Mouse (Mus musculus): Measurements from ENCODE around the gene Hist1h2ae.

Gene Hist1h2ae

DNA sequence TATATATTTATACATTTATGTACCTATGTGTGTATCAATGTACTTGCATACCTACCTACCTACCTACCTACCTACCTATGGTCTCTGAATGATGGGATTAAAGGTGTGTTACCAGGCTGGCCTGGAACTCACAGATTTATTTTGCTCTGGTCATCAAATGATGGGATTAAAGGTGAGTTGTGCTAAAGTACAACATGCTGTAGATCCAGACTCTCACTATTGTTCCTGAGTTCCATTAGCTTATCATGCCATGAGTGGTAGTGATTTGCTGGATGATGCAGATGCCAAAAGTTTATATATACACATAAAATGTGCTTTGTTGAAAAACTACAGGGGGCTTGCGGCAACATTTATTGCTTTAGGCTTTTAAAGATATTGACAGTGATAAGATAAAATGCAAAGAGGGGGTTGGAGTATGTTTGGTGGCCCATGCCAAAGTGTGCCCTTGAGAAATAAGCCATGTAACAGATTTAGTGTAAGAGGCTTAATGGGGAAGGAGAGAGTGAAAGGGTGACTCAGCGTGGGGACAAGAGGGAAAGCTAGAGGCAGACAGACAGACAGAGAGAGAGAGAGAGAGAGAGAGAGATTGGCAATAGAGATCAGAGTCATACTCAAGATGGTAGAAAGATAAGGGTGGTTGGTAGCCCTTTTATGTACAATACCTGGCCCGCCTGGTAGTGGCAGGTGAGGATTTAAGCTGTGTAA, 33.9 kb downstream of the Hist1h2ae start:
- no peak for DNase-seq

- no peak for DNase-seq
Measured at GRCm38 (mm10) chr13:23536076-23536822, 34.8 kb downstream of the Hist1h2ae start.

- peak; percentile 87 to 92 for DNase-seq
Measured at GRCm38 (mm10) chr13:23535137-23536075, 35.6 kb downstream of the Hist1h2ae start, which contains the start of gene Hist1h3g. TSS of gene Hist1h3g (plus strand) at chr13:23535422.

DNA sequence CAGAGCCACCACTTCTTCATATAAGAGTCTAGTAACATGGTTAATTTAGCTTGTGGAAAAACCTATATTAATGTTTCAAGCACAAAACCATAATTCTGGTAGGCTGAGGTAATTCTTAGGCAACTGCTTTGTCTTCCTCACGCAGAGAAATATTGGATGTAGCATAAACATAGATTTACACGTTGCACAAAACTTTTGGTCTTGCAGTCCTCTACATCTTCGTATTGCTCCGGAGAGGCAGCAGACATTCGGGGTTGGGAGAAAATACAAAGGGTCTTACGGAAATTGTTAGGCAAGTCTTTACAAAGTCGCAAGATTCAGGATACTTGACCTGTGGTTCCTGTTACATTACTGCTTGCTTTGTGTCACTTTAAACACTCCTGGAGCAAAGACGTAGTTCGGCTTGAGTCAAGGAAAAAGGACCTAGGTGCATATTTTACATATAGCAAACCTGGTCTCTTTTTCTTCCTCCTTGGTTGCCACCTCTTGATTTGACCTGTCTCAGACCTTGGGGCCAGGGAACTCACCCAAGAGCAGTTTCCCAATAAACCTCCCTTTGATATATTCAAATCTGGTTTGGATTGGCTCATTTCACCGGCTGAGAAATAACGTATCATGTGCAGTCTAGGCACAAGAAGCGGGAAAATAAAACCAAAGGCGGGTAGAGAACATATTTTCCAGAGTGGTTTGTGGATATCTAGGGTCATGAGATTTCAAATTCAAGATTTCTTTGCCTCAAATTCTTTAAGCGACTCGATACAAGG, 36.5 kb downstream of the Hist1h2ae start:
- peak in 1 of 2 experiments; percentile 19 for DNase-seq

- peak; percentile 69 to 79 for DNase-seq
Measured at GRCm38 (mm10) chr13:23533560-23534367, 37.3 kb downstream of the Hist1h2ae start, which contains the start of gene Hist1h2af. TSS of gene Hist1h2af (plus strand) at chr13:23533906.

GRCm38 (mm10) chr13:23532262-23533075, 38.6 kb downstream of the Hist1h2ae start:
- no peak for DNase-seq

GRCm38 (mm10) chr13:23530901-23531875, 39.8 kb downstream of the Hist1h2ae start, which contains the start of gene Hist1h4h:
TSS of gene Hist1h4h (plus strand) at chr13:23531050.
- peak; percentile 97 to 98 for DNase-seq

DNA sequence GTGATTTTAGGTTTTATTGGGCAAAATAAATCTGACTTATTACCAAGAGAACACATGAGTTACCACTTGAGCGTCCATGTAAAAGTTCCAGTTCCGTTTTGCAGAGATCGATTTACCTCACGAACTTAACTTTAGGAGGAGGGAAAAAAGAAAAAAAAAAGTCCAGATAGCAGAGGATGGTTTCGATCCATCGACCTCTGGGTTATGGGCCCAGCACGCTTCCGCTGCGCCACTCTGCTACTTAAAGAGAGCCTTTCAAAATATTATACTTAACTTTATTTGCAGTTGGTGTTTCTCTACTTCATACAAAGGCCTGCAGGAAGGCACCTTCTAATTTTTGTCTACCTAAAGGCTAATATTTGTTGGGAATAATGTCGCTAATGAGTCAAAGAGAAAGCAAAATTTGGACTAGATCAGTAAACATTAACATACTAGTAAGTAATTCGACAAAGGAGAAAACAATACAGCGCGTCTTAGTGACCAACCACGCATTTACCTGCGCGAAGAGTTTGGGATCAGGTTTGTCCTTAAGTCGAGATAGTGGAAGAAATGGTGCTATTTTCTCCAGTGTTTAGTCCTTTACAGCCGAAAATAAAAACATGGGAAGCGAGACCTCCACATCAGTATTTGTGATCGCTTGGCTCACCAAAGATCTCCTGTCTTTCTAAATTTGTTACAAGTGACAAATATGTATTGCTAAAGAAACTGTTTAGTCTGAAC, 40.7 kb downstream of the Hist1h2ae start:
- DNase-seq, result peak; percentile 47 to 77

GRCm38 (mm10) chr13:23529480-23530165, 41.4 kb downstream of the Hist1h2ae start:
- DNase-seq, result no peak

DNA sequence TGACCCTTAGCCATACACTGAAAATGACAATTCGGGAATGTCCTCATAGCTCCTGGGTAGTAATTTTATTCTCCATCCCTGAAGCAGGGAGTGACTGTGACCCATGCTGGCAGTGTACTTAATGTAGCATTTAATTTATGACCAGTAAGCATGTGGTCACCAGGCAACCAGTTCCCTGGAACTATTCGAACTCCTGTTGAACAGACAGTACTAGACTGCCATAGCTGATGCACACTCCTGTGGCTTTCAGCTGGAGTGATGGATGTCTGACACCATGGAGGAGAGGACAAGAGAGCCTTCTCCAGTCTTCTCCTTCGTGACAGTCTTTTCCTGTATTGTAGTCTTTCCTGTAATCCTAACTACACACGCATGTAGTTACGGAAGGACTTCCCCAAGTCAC, 42.0 kb downstream of the Hist1h2ae start:
- no peak for DNase-seq

GRCm38 (mm10) chr13:23526312-23526711, 44.7 kb downstream of the Hist1h2ae start:
- DNase-seq, result peak; percentile 84 to 93

- no peak for DNase-seq
Measured at GRCm38 (mm10) chr13:23525901-23526300, 45.1 kb downstream of the Hist1h2ae start.

GRCm38 (mm10) chr13:23524654-23525053, 46.4 kb downstream of the Hist1h2ae start:
- DNase-seq, result peak; percentile 73 to 87

- DNase-seq, result no peak
Measured at GRCm38 (mm10) chr13:23523976-23524375, 47.0 kb downstream of the Hist1h2ae start.

DNA sequence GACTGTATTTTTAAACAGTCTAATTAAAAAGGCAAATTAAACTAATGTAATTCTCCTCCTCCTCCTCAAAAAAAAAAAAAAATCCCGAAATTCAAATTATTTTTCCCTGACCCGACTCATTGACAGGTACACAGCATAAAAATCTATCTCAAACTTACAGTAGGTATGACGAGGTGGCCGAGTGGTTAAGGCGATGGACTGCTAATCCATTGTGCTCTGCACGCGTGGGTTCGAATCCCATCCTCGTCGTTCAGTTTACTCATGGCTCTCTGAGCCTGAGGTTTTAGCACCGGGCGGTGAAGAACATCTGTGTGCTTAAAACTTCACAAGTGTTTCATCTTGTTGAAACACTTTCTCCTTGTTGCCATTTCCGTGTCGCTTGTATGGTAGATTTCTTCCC, 49.3 kb downstream of the Hist1h2ae start:
- DNase-seq, result peak; percentile 81 to 84

Data from lung, postnatal 4 days (tissue).